In the genomic region with DNA sequence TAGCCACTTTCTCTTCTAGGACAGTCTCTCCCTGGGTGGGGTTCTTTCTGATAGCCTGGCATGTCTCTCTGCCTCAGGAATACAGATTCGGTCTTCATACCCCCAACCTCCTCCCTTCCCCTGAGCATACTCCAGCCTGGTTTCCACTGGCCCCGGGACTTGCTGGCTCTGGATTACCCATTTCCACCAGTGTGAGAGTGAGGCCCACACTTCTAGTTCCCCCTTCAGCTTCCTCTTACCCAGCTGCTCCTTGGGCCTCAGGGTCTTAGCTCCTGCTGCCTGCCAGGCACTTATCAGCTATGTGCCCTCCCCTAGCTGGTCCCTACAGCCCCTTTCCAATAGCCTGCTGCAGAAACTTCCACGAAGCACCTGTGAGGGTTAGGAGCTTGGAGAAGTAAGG, we compare ENCODE assay signal across 12 mouse cellular contexts. TPM values are rescaled to one million over a fixed set of nuclear protein-coding genes. Genes with fewer than 3 reads are reported as not detected.
DNase-seq lines count a peak whose midpoint lies in the region; ATAC-seq and TF ChIP-seq lines count a peak whose summit lies in the region.
"Had no signal": no experiment of that assay in that cellular context is flagged by ENCODE, and none has a peak within 500 bp of the region (broad histone marks: within the 10 kb centered on the region; RNA-seq: fewer than 3 reads in every experiment).

A gene (plus strand): TSS at position 262 of the 400 bp plus-strand sequence.

- no peak within 1 kb of the TSS for H3K4me3 ChIP-seq in heart, embryonic 12.5 days
- 0 out of 2 replicates have a peak within 1 kb of the TSS, but pooled peaks have one; percentile 4 for H3K4me3 ChIP-seq in stomach, embryonic 15.5 days (replicated peaks)
- no peak within 1 kb of the TSS for H3K4me3 ChIP-seq in stomach, postnatal 0 days (ENCODE audit: low read depth, low read length)
- peak within 1 kb of the TSS in 1 of 2 experiments; percentile 14; a peak in 2 of 4 replicates for H3K4me3 ChIP-seq in liver, embryonic 14.5 days (ENCODE audit: insufficient read depth in 1 of 2, low read depth in 2 of 2, low read length in 2 of 2)
- H3K4me3 ChIP-seq: hindbrain, embryonic 13.5 days had no signal

- ATAC-seq in heart, embryonic 12.5 days (ENCODE audit: insufficient number of reproducible peaks, low FRiP score) = no peak
- no peak for ATAC-seq in stomach, embryonic 15.5 days (ENCODE audit: insufficient read depth, low FRiP score, low read depth)
- ATAC-seq in stomach, postnatal 0 days (ENCODE audit: low FRiP score, low TSS enrichment) = no peak
- no peak for ATAC-seq in liver, embryonic 14.5 days (ENCODE audit: insufficient read depth)
- ATAC-seq: forebrain, embryonic 16.5 days; Patski had no signal

- H3K27me3 ChIP-seq in heart, embryonic 12.5 days (replicated peaks) = peaks cover 9% of the 10 kb centered on the region
- H3K27me3 ChIP-seq in stomach, embryonic 15.5 days (replicated peaks) = no peaks in the 10 kb centered on the region
- H3K27me3 ChIP-seq in stomach, postnatal 0 days (ENCODE audit: control insufficient read depth, insufficient read depth, low read length) = no peaks in the 10 kb centered on the region
- no peaks in the 10 kb centered on the region for H3K27me3 ChIP-seq in liver, embryonic 14.5 days (ENCODE audit: control insufficient read depth, insufficient read depth, low read length)
- H3K27me3 ChIP-seq: Patski had no signal

- H3K9ac ChIP-seq in heart, embryonic 12.5 days = peak within 1 kb of the TSS; percentile 20; the same call in 1 of the 2 replicates
- H3K9ac ChIP-seq in stomach, embryonic 15.5 days = no peak within 1 kb of the TSS
- H3K9ac ChIP-seq in stomach, postnatal 0 days (ENCODE audit: low read length) = no peak within 1 kb of the TSS
- H3K9ac ChIP-seq in liver, embryonic 14.5 days (replicated peaks) = peak within 1 kb of the TSS; percentile 25; the same call in 1 of the 2 replicates

- peaks cover 18% of the 10 kb centered on the region for H3K4me1 ChIP-seq in heart, embryonic 12.5 days (replicated peaks)
- peaks cover 23% of the 10 kb centered on the region for H3K4me1 ChIP-seq in stomach, embryonic 15.5 days
- H3K4me1 ChIP-seq in stomach, postnatal 0 days (replicated peaks; ENCODE audit: control insufficient read depth, insufficient read depth) = no peaks in the 10 kb centered on the region
- peaks cover 30 to 44% of the 10 kb centered on the region in 2 experiments for H3K4me1 ChIP-seq in liver, embryonic 14.5 days (replicated peaks; ENCODE audit: control insufficient read depth in 2 of 2, insufficient read depth in 2 of 2, low read length in 1 of 2)

- no peak for TF ChIP-seq CTCF in stomach, postnatal 0 days (IDR thresholded peaks at IDR 0.05; ENCODE audit: low read depth)
- TF ChIP-seq CTCF in liver, embryonic 14.5 days (IDR thresholded peaks at IDR 0.05; ENCODE audit: low read depth) = no peak

- H3K4me2 ChIP-seq in heart, embryonic 12.5 days = no peak within 1 kb of the TSS
- no peak within 1 kb of the TSS for H3K4me2 ChIP-seq in stomach, embryonic 15.5 days
- H3K4me2 ChIP-seq in stomach, postnatal 0 days (replicated peaks; ENCODE audit: low read depth) = no peak within 1 kb of the TSS
- peak within 1 kb of the TSS; percentile 6; the same call in 1 of the 2 replicates for H3K4me2 ChIP-seq in liver, embryonic 14.5 days (ENCODE audit: low read depth)
- H3K4me2 ChIP-seq: hindbrain, embryonic 13.5 days had no signal

- 81% methylated on average over 3 of the region's 3 CpGs for WGBS in heart, embryonic 12.5 days
- WGBS in stomach, embryonic 15.5 days = 65% methylated on average over 3 of the region's 3 CpGs
- 74% methylated on average over 3 of the region's 3 CpGs for WGBS in stomach, postnatal 0 days
- 14% methylated on average over 3 of the region's 3 CpGs for WGBS in liver, embryonic 14.5 days (ENCODE audit: insufficient replicate concordance)

- no peak within 1 kb of the TSS for H3K27ac ChIP-seq in heart, embryonic 12.5 days (ENCODE audit: poor library complexity, severe bottlenecking)
- H3K27ac ChIP-seq in stomach, embryonic 15.5 days = peak within 1 kb of the TSS; percentile 41; the same call in 1 of the 2 replicates
- no peak within 1 kb of the TSS for H3K27ac ChIP-seq in stomach, postnatal 0 days (replicated peaks)
- H3K27ac ChIP-seq in liver, embryonic 14.5 days = no peak within 1 kb of the TSS
- H3K27ac ChIP-seq: hindbrain, embryonic 13.5 days had no signal

- H3K36me3 ChIP-seq in heart, embryonic 12.5 days = no peaks in the 10 kb centered on the region
- H3K36me3 ChIP-seq in stomach, embryonic 15.5 days = no peaks in the 10 kb centered on the region
- no peaks in the 10 kb centered on the region for H3K36me3 ChIP-seq in stomach, postnatal 0 days (ENCODE audit: control insufficient read depth, insufficient read depth, low read length)
- no peaks in the 10 kb centered on the region for H3K36me3 ChIP-seq in liver, embryonic 14.5 days (replicated peaks; ENCODE audit: control insufficient read depth, insufficient read depth, low read depth)
- H3K36me3 ChIP-seq: hindbrain, embryonic 13.5 days had no signal

- no peak for DNase-seq in heart, adult 9 months (ENCODE audit: low spot score in 2 of 2)
- no peak for DNase-seq in stomach, postnatal 0 days (ENCODE audit: low spot score)
- DNase-seq in liver, embryonic 14.5 days (ENCODE audit: low read depth in 3 of 3, low spot score in 3 of 3) = no peak
- DNase-seq in neural tube, embryonic 10.5 days (ENCODE audit: extremely low spot score, low spot score) = no peak
- no peak for DNase-seq in cerebellum, adult 8-10 months
- no peak for DNase-seq in layer of hippocampus, postnatal 36 days
- DNase-seq: cerebellum, postnatal 14 days had no signal

- no peak for TF ChIP-seq EP300 in stomach, postnatal 0 days (optimal IDR thresholded peaks at IDR 0.05)
- no peak for TF ChIP-seq EP300 in liver, embryonic 14.5 days (IDR thresholded peaks at IDR 0.05; ENCODE audit: low read depth)

- H3K9me3 ChIP-seq in heart, embryonic 12.5 days (replicated peaks) = no peaks in the 10 kb centered on the region
- H3K9me3 ChIP-seq in stomach, embryonic 15.5 days = no peaks in the 10 kb centered on the region
- H3K9me3 ChIP-seq in stomach, postnatal 0 days (ENCODE audit: control insufficient read depth, low read length) = no peaks in the 10 kb centered on the region
- no peaks in the 10 kb centered on the region for H3K9me3 ChIP-seq in liver, embryonic 14.5 days (ENCODE audit: control insufficient read depth, low read length)
- H3K9me3 ChIP-seq: hindbrain, embryonic 13.5 days had no signal

RNA-seq across cellular contexts. Expression of the gene that starts here (rescaled TPM):
- 0.65 and 0.71 TPM in 2 replicates for polyA plus RNA-seq in heart, embryonic 12.5 days (2016; fragmentation: Nextera tagmentation; extraction: Ambion mirVana)
- 3.7 and 3.9 TPM in 2 replicates for polyA plus RNA-seq in stomach, embryonic 15.5 days (2015; fragmentation: Nextera tagmentation; extraction: Ambion mirVana)
- polyA plus RNA-seq in stomach, postnatal 0 days (2015; fragmentation: Nextera tagmentation; extraction: Ambion mirVana) = 2.3 and 2.7 TPM in 2 replicates
- 4.3 and 5.3 TPM in 2 replicates for polyA plus RNA-seq in liver, embryonic 14.5 days (2012; rRNA removed)
- polyA plus RNA-seq in liver, embryonic 14.5 days (2014; fragmentation: Nextera tagmentation; extraction: Ambion mirVana) = 4.7 TPM in 2 replicates
- total RNA-seq in layer of hippocampus, postnatal 36 days (2021) = 1 to 10 TPM in 1 of 2 experiments, under 1 TPM in 1; 0.33 to 1.0 TPM

Comparison
In these comparisons a context has a peak if more than half of its experiments do, and no peak if none do; other contexts are left out.
1. H3K9ac ChIP-seq: peak in heart, embryonic 12.5 days (single experiment) and liver, embryonic 14.5 days (single experiment); none in stomach, embryonic 15.5 days (single experiment) and stomach, postnatal 0 days (single experiment).